Mouse (Mus musculus): ENCODE results near the gene Hoxd8.

GRCm38 (mm10) chr2:74679980-74680379 is 24.4 kb upstream of the Hoxd8 start:
- TF ChIP-seq CTCF (IDR thresholded peaks at IDR 0.05; ENCODE audit: borderline replicate concordance, control insufficient read depth, extremely low read depth, insufficient read depth, low read length, poor library complexity): no peak
- TF ChIP-seq POLR2A (IDR thresholded peaks at IDR 0.05; ENCODE audit: control insufficient read depth, extremely low read depth, insufficient read depth, low read length, poor library complexity): no peak
